Mouse (Mus musculus) MEL (cell line): ENCODE measurements around the gene Gramd1b. TPM values are rescaled to one million over a fixed set of nuclear protein-coding genes. Genes with fewer than 3 reads are reported as not detected.

Experiments used
- DNase-seq: peaks from one replicate; pipeline ENCODE4 v3.0.0; 2011; ENCODE audit warnings: low read depth, low spot score
- H3K27ac ChIP-seq: 2 replicates; pipeline ENCODE4 v1.5.1; 2012; ENCODE audit warnings: low read depth, mild to moderate bottlenecking, control low read depth, low read length, moderate library complexity; ENCODE audit not compliant: control insufficient read depth
- H3K27me3 ChIP-seq, 2 experiments: fragments of 150-350 bp in 1 of 2; sonication (generic) in 1 of 2; 2 replicates each; pipeline ENCODE4 v1.6.1; 2012; ENCODE audit warnings: low read length in 2 of 2, mild to moderate bottlenecking in 2 of 2, improper control_type of control experiment in 1 of 2, moderate library complexity in 1 of 2; ENCODE audit not compliant: insufficient read depth in 2 of 2, control insufficient read depth in 1 of 2
- H3K36me3 ChIP-seq, 2 experiments: 2 replicates each; pipeline ENCODE4 v1.6.1; 2012 to 2014; ENCODE audit warnings: low read length in 2 of 2, improper control_type of control experiment in 1 of 2, inconsistent platforms in 1 of 2, mild to moderate bottlenecking in 1 of 2; ENCODE audit not compliant: insufficient read depth in 2 of 2, control insufficient read depth in 1 of 2
- H3K4me1 ChIP-seq, 2 experiments: fragments of 150-350 bp in 1 of 2; sonication (generic) in 1 of 2; 2 replicates each; pipeline ENCODE4 v1.6.1; 2012; ENCODE audit warnings: low read length in 2 of 2, improper control_type of control experiment in 1 of 2, mild to moderate bottlenecking in 1 of 2; ENCODE audit not compliant: insufficient read depth in 2 of 2, control insufficient read depth in 1 of 2
- H3K4me3 ChIP-seq, 2 experiments: fragments of 150-350 bp in 1 of 2; sonication (generic) in 1 of 2; 2 replicates each; pipeline ENCODE4 v1.5.1; 2012; ENCODE audit warnings: low read depth in 2 of 2, low read length in 2 of 2, mild to moderate bottlenecking in 2 of 2, moderate library complexity in 2 of 2, control low read depth in 1 of 2, improper control_type of control experiment in 1 of 2; ENCODE audit not compliant: control insufficient read depth in 1 of 2, insufficient read depth in 1 of 2
- H3K79me2 ChIP-seq: 2 replicates; pipeline ENCODE4 v1.6.1; 2012; ENCODE audit warnings: mild to moderate bottlenecking, low read length, moderate library complexity; ENCODE audit not compliant: control insufficient read depth, poor library complexity, insufficient read depth
- H3K9ac ChIP-seq: 2 replicates; pipeline ENCODE4 v1.6.1; 2012; ENCODE audit warnings: low read depth, mild to moderate bottlenecking, control low read depth, low read length, moderate library complexity; ENCODE audit not compliant: control insufficient read depth, poor library complexity, severe bottlenecking
- H3K9me3 ChIP-seq: fragments of 150-350 bp; sonication (generic); replicated peaks from 2 replicates; pipeline ENCODE4 v1.6.1; 2012; ENCODE audit warnings: mild to moderate bottlenecking, low read length, improper control_type of control experiment, moderate library complexity; ENCODE audit not compliant: insufficient read depth
- CHD1 ChIP-seq: IDR thresholded peaks from 2 replicates; pipeline ENCODE4 v1.6.1; 2012; ENCODE audit warnings: low read depth, mild to moderate bottlenecking, inconsistent platforms, low read length, improper control_type of control experiment
- CHD2 ChIP-seq: IDR thresholded peaks from 2 replicates; pipeline ENCODE4 v1.6.1; 2011; ENCODE audit warnings: low read length, improper control_type of control experiment
- E2F4 ChIP-seq: IDR thresholded peaks from 2 replicates; pipeline ENCODE4 v1.6.1; 2011; ENCODE audit warnings: low read depth, low read length, improper control_type of control experiment, borderline replicate concordance
- GABPA ChIP-seq: IDR thresholded peaks from 2 replicates; pipeline ENCODE4 v1.6.1; 2012; ENCODE audit warnings: low read depth, mild to moderate bottlenecking, inconsistent platforms, low read length, improper control_type of control experiment, moderate library complexity
- MAZ ChIP-seq: IDR thresholded peaks from 2 replicates; pipeline ENCODE4 v1.6.1; 2012; ENCODE audit warnings: low read depth, mild to moderate bottlenecking, inconsistent platforms, low read length, improper control_type of control experiment
- MYB ChIP-seq: IDR thresholded peaks from 2 replicates; pipeline ENCODE4 v1.6.1; 2011; ENCODE audit warnings: mild to moderate bottlenecking, low read depth, low read length, improper control_type of control experiment
- POLR2AphosphoS2 ChIP-seq: IDR thresholded peaks from 2 replicates; pipeline ENCODE4 v1.6.1; 2011; ENCODE audit warnings: low read length, improper control_type of control experiment
- RAD21 ChIP-seq: IDR thresholded peaks from 2 replicates; pipeline ENCODE4 v1.6.1; 2011; ENCODE audit warnings: mild to moderate bottlenecking, low read depth, low read length, improper control_type of control experiment
- SIN3A ChIP-seq: IDR thresholded peaks from 2 replicates; pipeline ENCODE4 v1.6.1; 2012; ENCODE audit warnings: low read length, improper control_type of control experiment, inconsistent platforms
- TBP ChIP-seq: IDR thresholded peaks from 2 replicates; pipeline ENCODE4 v1.8.0; 2011; ENCODE audit warnings: low read depth, low read length, improper control_type of control experiment
- TCF12 ChIP-seq: IDR thresholded peaks from 2 replicates; pipeline ENCODE4 v1.6.1; 2014; ENCODE audit warnings: low read depth, mild to moderate bottlenecking, inconsistent platforms, low read length, improper control_type of control experiment, moderate library complexity
- USF2 ChIP-seq, 2 experiments: IDR thresholded peaks; 2 replicates each; pipeline ENCODE4 v1.6.1; 2011 to 2012; ENCODE audit warnings: improper control_type of control experiment in 2 of 2, low read length in 2 of 2, borderline replicate concordance in 1 of 2, inconsistent platforms in 1 of 2, low read depth in 1 of 2, mild to moderate bottlenecking in 1 of 2; ENCODE audit not compliant: insufficient read depth in 1 of 2
- ZC3H11A ChIP-seq: IDR thresholded peaks from 2 replicates; pipeline ENCODE4 v1.6.1; 2012; ENCODE audit warnings: low read depth, mild to moderate bottlenecking, inconsistent platforms, low read length, improper control_type of control experiment
- polyA plus RNA-seq, 2 experiments: library from polyadenylated mRNA; stranded (reverse) in 1 of 2; unstranded in 1 of 2; fragments of >175 nt in 1 of 2; fragments of >200 nt in 1 of 2; gene quantifications; 2 replicates each; pipeline versions ENCODE4 v1.2.1 to v1.2.4; 2012; ENCODE audit warnings: low replicate concordance in 2 of 2, low read depth in 1 of 2; ENCODE audit not compliant: insufficient read length in 2 of 2, insufficient read depth in 1 of 2, missing spikeins in 1 of 2
- total RNA-seq: library from RNA; depleted of rRNA; stranded (reverse); fragments of 300-350 nt; gene quantifications from 2 replicates; pipeline ENCODE4 v1.2.3, GENCODE M21; 2012

Gene Gramd1b
- total and polyA plus RNA-seq, 3 experiments = not detected

DNA sequence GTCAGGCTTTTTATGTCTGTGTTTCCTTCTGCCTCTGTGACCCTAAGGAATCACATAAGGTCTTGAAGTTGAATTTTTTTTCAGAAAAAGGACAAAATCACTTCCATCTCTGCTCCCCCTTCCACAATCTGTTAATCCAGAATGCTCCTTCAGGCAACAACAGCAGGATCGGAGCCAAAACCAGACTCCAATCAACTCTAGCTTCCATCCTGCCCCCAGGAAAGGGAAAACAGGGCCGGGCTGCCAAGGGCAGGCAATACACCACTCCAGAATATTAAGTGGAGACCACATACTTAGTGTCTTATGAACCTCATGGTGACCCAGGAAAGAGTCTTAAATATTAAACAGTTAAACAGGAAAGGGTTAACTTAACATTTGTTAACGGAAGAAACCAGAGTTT, 148.7 kb downstream of the Gramd1b start:
- Histone ChIP-seq H3K9me3 (no peaks in the 10 kb centered on the region), H3K36me3 (no peaks in the 10 kb centered on the region), H3K4me1 (no peaks in the 10 kb centered on the region), H3K9ac (no peak overlapping the region), H3K4me3 (no peak overlapping the region), H3K79me2 (no peaks in the 10 kb centered on the region), H3K27me3 (no peaks in the 10 kb centered on the region), H3K27ac (no peak overlapping the region)
- DNase-seq = no peak
- TF ChIP-seq MYB = no peak
- TF ChIP-seq GABPA = no peak
- no peak for TF ChIP-seq RAD21
- no peak for TF ChIP-seq SIN3A
- TF ChIP-seq CHD1 = no peak
- no peak for TF ChIP-seq USF2 (IDR thresholded peaks at IDR 0.05; ENCODE audit: borderline replicate concordance in 1 of 2, insufficient read depth in 1 of 2, low read depth in 1 of 2, low read length in 2 of 2)
- TF ChIP-seq ZC3H11A = no peak
- no peak for TF ChIP-seq TCF12

GRCm38 (mm10) chr9:40381416-40382411, 149.5 kb downstream of the Gramd1b start:
- TF ChIP-seq POLR2AphosphoS2 (no peak), MAZ (no peak)
- Histone ChIP-seq H3K79me2 (no peaks in the 10 kb centered on the region), H3K27me3 (no peaks in the 10 kb centered on the region), H3K9me3 (no peaks in the 10 kb centered on the region), H3K27ac (no peak overlapping the region), H3K4me3 (no peak overlapping the region), H3K9ac (no peak overlapping the region), H3K36me3 (no peaks in the 10 kb centered on the region), H3K4me1 (no peaks in the 10 kb centered on the region)
- no peak for DNase-seq

GRCm38 (mm10) chr9:40376711-40377410, 154.3 kb downstream of the Gramd1b start:
- H3K27me3 ChIP-seq = no peaks in the 10 kb centered on the region
- no peaks in the 10 kb centered on the region for H3K4me1 ChIP-seq
- H3K4me3 ChIP-seq = no peak overlapping the region
- no peak overlapping the region for H3K27ac ChIP-seq
- no peaks in the 10 kb centered on the region for H3K36me3 ChIP-seq
- H3K9me3 ChIP-seq = no peaks in the 10 kb centered on the region
- no peak for DNase-seq
- TF ChIP-seq CHD2 (no peak), TBP (no peak), E2F4 (no peak)
- no peak overlapping the region for H3K9ac ChIP-seq
- no peaks in the 10 kb centered on the region for H3K79me2 ChIP-seq
